ENCODE assay signal across 8 mouse cellular contexts in genomic region chr16:97962151-97962948, GRCm38 (mm10). TPM values are rescaled to one million over a fixed set of nuclear protein-coding genes. Genes with fewer than 3 reads are reported as not detected.
DNase-seq lines count a peak whose midpoint lies in the region; ATAC-seq and TF ChIP-seq lines count a peak whose summit lies in the region.

Gene C2cd2, minus strand, starts transcription at chr16:97962598.
Gene Zbtb21, minus strand, starts transcription at chr16:97962622.

- peak within 1 kb of the TSS; percentile 80 for H3K4me2 ChIP-seq in embryonic facial prominence, embryonic 15.5 days (replicated peaks)
- peak within 1 kb of the TSS; percentile 78 for H3K4me2 ChIP-seq in kidney, embryonic 14.5 days (replicated peaks; ENCODE audit: low read depth, low read length)
- peak within 1 kb of the TSS; percentile 85 for H3K4me2 ChIP-seq in limb, embryonic 15.5 days

- peak; percentile 97 for DNase-seq in 416B (ENCODE audit: low read depth)
- peak; percentile 96 for DNase-seq in heart, adult 9 months (ENCODE audit: low spot score in 2 of 2)
- DNase-seq in monocyte, adult 2 months (ENCODE audit: low read depth in 1 of 2, low spot score in 2 of 2): peak; percentile 87 to 96
- peak; percentile 94 for DNase-seq in spleen, postnatal 36 days (ENCODE audit: low spot score in 2 of 2)

- no peaks in the 10 kb centered on the region for H3K36me3 ChIP-seq in embryonic facial prominence, embryonic 15.5 days
- no peaks in the 10 kb centered on the region for H3K36me3 ChIP-seq in kidney, embryonic 14.5 days (ENCODE audit: control insufficient read depth, insufficient read depth, low read length)
- no peaks in the 10 kb centered on the region for H3K36me3 ChIP-seq in limb, embryonic 15.5 days

- no peak for TF ChIP-seq CTCF in bone marrow, adult 2 months (IDR thresholded peaks at IDR 0.05; ENCODE audit: control insufficient read depth, insufficient read depth, low read length)

- no peaks in the 10 kb centered on the region for H3K9me3 ChIP-seq in embryonic facial prominence, embryonic 15.5 days (replicated peaks)
- no peaks in the 10 kb centered on the region for H3K9me3 ChIP-seq in kidney, embryonic 14.5 days (ENCODE audit: control insufficient read depth, low read length)
- no peaks in the 10 kb centered on the region for H3K9me3 ChIP-seq in limb, embryonic 15.5 days

- peak; percentile 81 for TF ChIP-seq POLR2A in bone marrow, adult 2 months (IDR thresholded peaks at IDR 0.05; ENCODE audit: borderline replicate concordance, control insufficient read depth, low read depth, low read length)

- H3K4me3 ChIP-seq in bone marrow, adult 2 months (replicated peaks; ENCODE audit: control insufficient read depth, low read depth, low read length): peak within 1 kb of the TSS; percentile 83
- H3K4me3 ChIP-seq in embryonic facial prominence, embryonic 15.5 days (replicated peaks): peak within 1 kb of the TSS; percentile 89
- H3K4me3 ChIP-seq in kidney, embryonic 14.5 days (ENCODE audit: low read length): peak within 1 kb of the TSS; percentile 89
- peak within 1 kb of the TSS; percentile 84 for H3K4me3 ChIP-seq in limb, embryonic 15.5 days

- peaks cover 1% of the 10 kb centered on the region; the same call in 1 of the 2 replicates for H3K4me1 ChIP-seq in bone marrow, adult 2 months (ENCODE audit: control insufficient read depth, insufficient read depth, low read length)
- peaks cover 20% of the 10 kb centered on the region for H3K4me1 ChIP-seq in embryonic facial prominence, embryonic 15.5 days
- peaks cover 4% of the 10 kb centered on the region; the same call in 1 of the 2 replicates for H3K4me1 ChIP-seq in kidney, embryonic 14.5 days (ENCODE audit: control insufficient read depth, insufficient read depth, low read length)
- peaks cover 13% of the 10 kb centered on the region for H3K4me1 ChIP-seq in limb, embryonic 15.5 days

- peak within 1 kb of the TSS; percentile 90 for H3K9ac ChIP-seq in embryonic facial prominence, embryonic 15.5 days
- H3K9ac ChIP-seq in kidney, embryonic 14.5 days (ENCODE audit: low read depth, low read length): peak within 1 kb of the TSS; percentile 92
- H3K9ac ChIP-seq in limb, embryonic 15.5 days: peak within 1 kb of the TSS; percentile 91

- H3K27me3 ChIP-seq in embryonic facial prominence, embryonic 15.5 days: no peaks in the 10 kb centered on the region
- H3K27me3 ChIP-seq in kidney, embryonic 14.5 days (ENCODE audit: control insufficient read depth, insufficient read depth, low read length): no peaks in the 10 kb centered on the region
- H3K27me3 ChIP-seq in limb, embryonic 15.5 days: no peaks in the 10 kb centered on the region

- ATAC-seq in embryonic facial prominence, embryonic 15.5 days (ENCODE audit: insufficient number of reproducible peaks, low FRiP score, low TSS enrichment, low read depth): peak; percentile 98
- ATAC-seq in kidney, embryonic 14.5 days (ENCODE audit: low FRiP score, low TSS enrichment): peak; percentile 99
- ATAC-seq in limb, embryonic 15.5 days (ENCODE audit: insufficient number of reproducible peaks, low FRiP score, low TSS enrichment, low read depth): peak; percentile 99

- under 1% methylated on average over 78 of the region's 78 CpGs for WGBS in bone marrow, adult 2 months
- under 1% methylated on average over 78 of the region's 78 CpGs for WGBS in embryonic facial prominence, embryonic 15.5 days
- under 1% methylated on average over 78 of the region's 78 CpGs for WGBS in kidney, embryonic 14.5 days
- under 1% methylated on average over 78 of the region's 78 CpGs for WGBS in limb, embryonic 15.5 days

- peak within 1 kb of the TSS; percentile 94 for H3K27ac ChIP-seq in bone marrow, adult 2 months (ENCODE audit: control insufficient read depth, insufficient read depth, low read depth, low read length, poor library complexity)
- peak within 1 kb of the TSS; percentile 99 for H3K27ac ChIP-seq in embryonic facial prominence, embryonic 15.5 days (replicated peaks)
- H3K27ac ChIP-seq in kidney, embryonic 14.5 days (ENCODE audit: low read depth, low read length): peak within 1 kb of the TSS; percentile 94
- peak within 1 kb of the TSS; percentile 99 for H3K27ac ChIP-seq in limb, embryonic 15.5 days

RNA-seq across cellular contexts. Expression of gene C2cd2, which starts in this region (rescaled TPM):
- 5.7 and 7.1 TPM in 2 replicates for polyA plus RNA-seq in bone marrow, adult 2 months (2011; ENCODE audit: insufficient read depth, insufficient read length, low replicate concordance, missing spikeins)
- 23.4 and 23.5 TPM in 2 replicates for polyA plus RNA-seq in embryonic facial prominence, embryonic 15.5 days (2015; fragmentation: Nextera tagmentation; extraction: Ambion mirVana)
- 12.6 and 20.6 TPM in 2 replicates for polyA plus RNA-seq in kidney, embryonic 14.5 days (2014; fragmentation: Nextera tagmentation; extraction: Ambion mirVana)
- 23.8 and 25.3 TPM in 2 replicates for polyA plus RNA-seq in limb, embryonic 15.5 days (2015; fragmentation: Nextera tagmentation; extraction: Ambion mirVana)

RNA-seq across cellular contexts. Expression of gene Zbtb21, which starts in this region (rescaled TPM):
- polyA plus RNA-seq in bone marrow, adult 2 months (2011; ENCODE audit: insufficient read depth, insufficient read length, low replicate concordance, missing spikeins): 3.9 and 13.8 TPM in 2 replicates
- 14.3 and 15.0 TPM in 2 replicates for polyA plus RNA-seq in embryonic facial prominence, embryonic 15.5 days (2015; fragmentation: Nextera tagmentation; extraction: Ambion mirVana)
- 12.3 and 14.1 TPM in 2 replicates for polyA plus RNA-seq in kidney, embryonic 14.5 days (2014; fragmentation: Nextera tagmentation; extraction: Ambion mirVana)
- 13.2 and 14.5 TPM in 2 replicates for polyA plus RNA-seq in limb, embryonic 15.5 days (2015; fragmentation: Nextera tagmentation; extraction: Ambion mirVana)

Comparison
In these comparisons a context has a peak if more than half of its experiments do, and no peak if none do; other contexts are left out.
1. Peak in every context shown above with its lines: DNase-seq, ATAC-seq, H3K4me3 ChIP-seq and H3K27ac ChIP-seq.